Mouse (Mus musculus) MEL (cell line): ENCODE data around the gene Glt8d2. TPM values are rescaled to one million over a fixed set of nuclear protein-coding genes. Genes with fewer than 3 reads are reported as not detected.

ENCODE experiments used
- DNase-seq: peaks from one replicate; pipeline ENCODE4 v3.0.0; 2011; ENCODE audit warnings: low read depth, low spot score
- H3K27ac ChIP-seq: 2 replicates; pipeline ENCODE4 v1.5.1; 2012; ENCODE audit warnings: low read depth, mild to moderate bottlenecking, control low read depth, low read length, moderate library complexity; ENCODE audit not compliant: control insufficient read depth
- H3K27me3 ChIP-seq, 2 experiments: fragments of 150-350 bp in 1 of 2; sonication (generic) in 1 of 2; 2 replicates each; pipeline ENCODE4 v1.6.1; 2012; ENCODE audit warnings: low read length in 2 of 2, mild to moderate bottlenecking in 2 of 2, improper control_type of control experiment in 1 of 2, moderate library complexity in 1 of 2; ENCODE audit not compliant: insufficient read depth in 2 of 2, control insufficient read depth in 1 of 2
- H3K36me3 ChIP-seq, 2 experiments: 2 replicates each; pipeline ENCODE4 v1.6.1; 2012 to 2014; ENCODE audit warnings: low read length in 2 of 2, improper control_type of control experiment in 1 of 2, inconsistent platforms in 1 of 2, mild to moderate bottlenecking in 1 of 2; ENCODE audit not compliant: insufficient read depth in 2 of 2, control insufficient read depth in 1 of 2
- H3K4me1 ChIP-seq, 2 experiments: fragments of 150-350 bp in 1 of 2; sonication (generic) in 1 of 2; 2 replicates each; pipeline ENCODE4 v1.6.1; 2012; ENCODE audit warnings: low read length in 2 of 2, improper control_type of control experiment in 1 of 2, mild to moderate bottlenecking in 1 of 2; ENCODE audit not compliant: insufficient read depth in 2 of 2, control insufficient read depth in 1 of 2
- H3K4me3 ChIP-seq, 2 experiments: fragments of 150-350 bp in 1 of 2; sonication (generic) in 1 of 2; 2 replicates each; pipeline ENCODE4 v1.5.1; 2012; ENCODE audit warnings: low read depth in 2 of 2, low read length in 2 of 2, mild to moderate bottlenecking in 2 of 2, moderate library complexity in 2 of 2, control low read depth in 1 of 2, improper control_type of control experiment in 1 of 2; ENCODE audit not compliant: control insufficient read depth in 1 of 2, insufficient read depth in 1 of 2
- H3K79me2 ChIP-seq: 2 replicates; pipeline ENCODE4 v1.6.1; 2012; ENCODE audit warnings: mild to moderate bottlenecking, low read length, moderate library complexity; ENCODE audit not compliant: control insufficient read depth, poor library complexity, insufficient read depth
- H3K9ac ChIP-seq: 2 replicates; pipeline ENCODE4 v1.6.1; 2012; ENCODE audit warnings: low read depth, mild to moderate bottlenecking, control low read depth, low read length, moderate library complexity; ENCODE audit not compliant: control insufficient read depth, poor library complexity, severe bottlenecking
- H3K9me3 ChIP-seq: fragments of 150-350 bp; sonication (generic); replicated peaks from 2 replicates; pipeline ENCODE4 v1.6.1; 2012; ENCODE audit warnings: mild to moderate bottlenecking, low read length, improper control_type of control experiment, moderate library complexity; ENCODE audit not compliant: insufficient read depth
- BHLHE40 ChIP-seq: IDR thresholded peaks from 2 replicates; pipeline ENCODE4 v1.6.1; 2012; ENCODE audit warnings: low read depth, mild to moderate bottlenecking, inconsistent platforms, low read length, improper control_type of control experiment, borderline replicate concordance
- CHD1 ChIP-seq: IDR thresholded peaks from 2 replicates; pipeline ENCODE4 v1.6.1; 2012; ENCODE audit warnings: low read depth, mild to moderate bottlenecking, inconsistent platforms, low read length, improper control_type of control experiment
- CTCF ChIP-seq, 3 experiments: IDR thresholded peaks in 2 of 3; conservative IDR thresholded peaks in 1 of 3; 2 replicates each; pipeline ENCODE4 v1.5.1; 2011 to 2012; ENCODE audit warnings: low read length in 3 of 3, low read depth in 2 of 3, mild to moderate bottlenecking in 2 of 3, improper control_type of control experiment in 1 of 3, inconsistent platforms in 1 of 3, mixed read lengths in 1 of 3, moderate library complexity in 1 of 3; ENCODE audit not compliant: control insufficient read depth in 1 of 3, insufficient read depth in 1 of 3, poor library complexity in 1 of 3, severe bottlenecking in 1 of 3
- E2F4 ChIP-seq: IDR thresholded peaks from 2 replicates; pipeline ENCODE4 v1.6.1; 2011; ENCODE audit warnings: low read depth, low read length, improper control_type of control experiment, borderline replicate concordance
- ELF1 ChIP-seq: IDR thresholded peaks from 2 replicates; pipeline ENCODE4 v1.6.1; 2014; ENCODE audit warnings: low read depth, mild to moderate bottlenecking, inconsistent platforms, low read length, improper control_type of control experiment, moderate library complexity
- ETS1 ChIP-seq: IDR thresholded peaks from 2 replicates; pipeline ENCODE4 v1.6.1; 2012; ENCODE audit warnings: low read depth, mild to moderate bottlenecking, inconsistent platforms, low read length, improper control_type of control experiment, moderate library complexity
- GABPA ChIP-seq: IDR thresholded peaks from 2 replicates; pipeline ENCODE4 v1.6.1; 2012; ENCODE audit warnings: low read depth, mild to moderate bottlenecking, inconsistent platforms, low read length, improper control_type of control experiment, moderate library complexity
- GATA1 ChIP-seq: IDR thresholded peaks from 2 replicates; pipeline ENCODE4 v1.6.1; 2011; ENCODE audit warnings: low read depth, low read length, improper control_type of control experiment
- HCFC1 ChIP-seq: IDR thresholded peaks from 2 replicates; pipeline ENCODE4 v1.6.1; 2012; ENCODE audit warnings: low read depth, mild to moderate bottlenecking, inconsistent platforms, low read length, improper control_type of control experiment, moderate library complexity
- JUND ChIP-seq: IDR thresholded peaks from 2 replicates; pipeline ENCODE4 v1.6.1; 2011; ENCODE audit warnings: low read depth, mild to moderate bottlenecking, improper control_type of control experiment, low read length
- KAT2A ChIP-seq: conservative IDR thresholded peaks from 2 replicates; pipeline ENCODE4 v1.6.1; 2012; ENCODE audit warnings: low read depth, low read length, improper control_type of control experiment, inconsistent platforms
- MAX ChIP-seq: IDR thresholded peaks from 2 replicates; pipeline ENCODE4 v1.6.1; 2011; ENCODE audit warnings: low read length, improper control_type of control experiment
- MAZ ChIP-seq: IDR thresholded peaks from 2 replicates; pipeline ENCODE4 v1.6.1; 2012; ENCODE audit warnings: low read depth, mild to moderate bottlenecking, inconsistent platforms, low read length, improper control_type of control experiment
- MEF2A ChIP-seq: IDR thresholded peaks from 2 replicates; pipeline ENCODE4 v1.6.1; 2014; ENCODE audit warnings: low read depth, mild to moderate bottlenecking, inconsistent platforms, low read length, improper control_type of control experiment; ENCODE audit not compliant: poor library complexity, insufficient replicate concordance, severe bottlenecking; ENCODE audit errors: extremely low read depth
- MXI1 ChIP-seq: IDR thresholded peaks from 2 replicates; pipeline ENCODE4 v1.6.1; 2011; ENCODE audit warnings: mild to moderate bottlenecking, low read depth, low read length, improper control_type of control experiment
- NRF1 ChIP-seq: IDR thresholded peaks from 2 replicates; pipeline ENCODE4 v1.6.1; 2014; ENCODE audit warnings: low read depth, mild to moderate bottlenecking, inconsistent platforms, low read length, improper control_type of control experiment, moderate library complexity; ENCODE audit not compliant: poor library complexity, insufficient read depth, severe bottlenecking
- POLR2A ChIP-seq, 2 experiments: IDR thresholded peaks; 2 replicates each; pipeline ENCODE4 v1.6.1; 2011 to 2012; ENCODE audit warnings: low read length in 2 of 2, mild to moderate bottlenecking in 2 of 2, control low read depth in 1 of 2, improper control_type of control experiment in 1 of 2, low read depth in 1 of 2, moderate library complexity in 1 of 2; ENCODE audit not compliant: control insufficient read depth in 1 of 2, insufficient read depth in 1 of 2, poor library complexity in 1 of 2
- POLR2AphosphoS2 ChIP-seq: IDR thresholded peaks from 2 replicates; pipeline ENCODE4 v1.6.1; 2011; ENCODE audit warnings: low read length, improper control_type of control experiment
- POLR2AphosphoS5 ChIP-seq: IDR thresholded peaks from 2 replicates; pipeline ENCODE4 v1.6.1; 2012; ENCODE audit warnings: low read depth, borderline replicate concordance, mild to moderate bottlenecking, inconsistent platforms, low read length, moderate library complexity, mixed read lengths
- RAD21 ChIP-seq: IDR thresholded peaks from 2 replicates; pipeline ENCODE4 v1.6.1; 2011; ENCODE audit warnings: mild to moderate bottlenecking, low read depth, low read length, improper control_type of control experiment
- RCOR1 ChIP-seq: IDR thresholded peaks from 2 replicates; pipeline ENCODE4 v1.6.1; 2012; ENCODE audit warnings: low read depth, mild to moderate bottlenecking, inconsistent platforms, low read length, improper control_type of control experiment
- SIN3A ChIP-seq: IDR thresholded peaks from 2 replicates; pipeline ENCODE4 v1.6.1; 2012; ENCODE audit warnings: low read length, improper control_type of control experiment, inconsistent platforms
- SMC3 ChIP-seq: IDR thresholded peaks from 2 replicates; pipeline ENCODE4 v1.6.1; 2011; ENCODE audit warnings: low read depth, low read length, improper control_type of control experiment
- TAL1 ChIP-seq: IDR thresholded peaks from 2 replicates; pipeline ENCODE4 v1.6.1; 2012; ENCODE audit warnings: mild to moderate bottlenecking, inconsistent platforms, low read length, moderate library complexity, mixed read lengths
- TBP ChIP-seq: IDR thresholded peaks from 2 replicates; pipeline ENCODE4 v1.8.0; 2011; ENCODE audit warnings: low read depth, low read length, improper control_type of control experiment
- TCF12 ChIP-seq: IDR thresholded peaks from 2 replicates; pipeline ENCODE4 v1.6.1; 2014; ENCODE audit warnings: low read depth, mild to moderate bottlenecking, inconsistent platforms, low read length, improper control_type of control experiment, moderate library complexity
- UBTF ChIP-seq: IDR thresholded peaks from 2 replicates; pipeline ENCODE4 v1.6.1; 2012; ENCODE audit warnings: low read depth, mild to moderate bottlenecking, inconsistent platforms, low read length, improper control_type of control experiment, moderate library complexity, borderline replicate concordance; ENCODE audit not compliant: insufficient read depth
- USF1 ChIP-seq: IDR thresholded peaks from 2 replicates; pipeline ENCODE4 v1.6.1; 2014; ENCODE audit warnings: low read depth, mild to moderate bottlenecking, inconsistent platforms, low read length, improper control_type of control experiment, moderate library complexity
- ZC3H11A ChIP-seq: IDR thresholded peaks from 2 replicates; pipeline ENCODE4 v1.6.1; 2012; ENCODE audit warnings: low read depth, mild to moderate bottlenecking, inconsistent platforms, low read length, improper control_type of control experiment
- ZKSCAN1 ChIP-seq: IDR thresholded peaks from 2 replicates; pipeline ENCODE4 v1.6.1; 2012; ENCODE audit warnings: low read depth, mild to moderate bottlenecking, inconsistent platforms, low read length, improper control_type of control experiment, moderate library complexity
- ZMIZ1 ChIP-seq: IDR thresholded peaks from 2 replicates; pipeline ENCODE4 v1.6.1; 2012; ENCODE audit warnings: low read depth, mild to moderate bottlenecking, inconsistent platforms, low read length, improper control_type of control experiment, moderate library complexity
- ZNF384 ChIP-seq: IDR thresholded peaks from 2 replicates; pipeline ENCODE4 v1.6.1; 2012; ENCODE audit warnings: low read depth, mild to moderate bottlenecking, inconsistent platforms, low read length, improper control_type of control experiment
- polyA plus RNA-seq, 2 experiments: library from polyadenylated mRNA; stranded (reverse) in 1 of 2; unstranded in 1 of 2; fragments of >175 nt in 1 of 2; fragments of >200 nt in 1 of 2; gene quantifications; 2 replicates each; pipeline versions ENCODE4 v1.2.1 to v1.2.4; 2012; ENCODE audit warnings: low replicate concordance in 2 of 2, low read depth in 1 of 2; ENCODE audit not compliant: insufficient read length in 2 of 2, insufficient read depth in 1 of 2, missing spikeins in 1 of 2
- total RNA-seq: library from RNA; depleted of rRNA; stranded (reverse); fragments of 300-350 nt; gene quantifications from 2 replicates; pipeline ENCODE4 v1.2.3, GENCODE M21; 2012

Gene Glt8d2
- total and polyA plus RNA-seq, 3 experiments, result 0.15 to 0.54 TPM; not detected in 1

DNA sequence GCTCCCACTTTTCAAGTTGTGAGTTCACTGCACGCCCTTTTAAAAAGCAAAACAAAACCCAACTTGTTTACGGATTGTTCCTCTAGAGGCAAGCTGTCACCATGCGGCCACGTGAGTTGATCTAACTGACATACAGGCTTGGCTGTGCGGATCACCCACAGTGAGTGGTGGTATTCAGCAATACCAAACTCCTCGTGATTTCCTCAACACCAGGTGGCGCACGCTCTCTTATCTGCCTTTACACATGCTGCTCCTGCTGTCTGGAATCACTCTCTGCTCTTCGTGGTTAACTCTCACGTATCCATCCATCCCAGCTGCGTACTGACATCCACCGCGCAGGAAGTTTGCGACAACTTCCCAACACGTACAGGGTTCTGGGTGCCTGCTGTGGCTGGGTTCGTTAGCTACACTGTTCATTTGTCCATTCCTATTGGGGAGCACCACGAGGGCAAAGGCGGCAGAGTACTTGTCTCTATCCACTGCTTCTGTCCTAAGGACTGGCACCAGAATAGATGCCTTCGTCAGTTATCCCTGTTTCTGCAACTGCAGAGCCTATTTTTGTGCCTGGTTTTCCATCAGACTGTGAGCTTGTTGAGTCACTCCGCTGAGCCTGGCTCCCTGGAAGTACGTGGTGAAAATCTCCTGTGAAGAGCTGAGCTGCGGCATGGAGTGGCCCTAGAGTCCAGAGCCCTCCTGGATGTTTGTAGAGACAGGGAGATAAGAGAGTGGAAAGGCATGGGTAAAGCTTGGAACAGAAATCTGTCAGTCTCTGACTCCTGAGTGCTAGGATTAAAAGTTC is 23.8 kb downstream of the Glt8d2 start (continued):
- TF ChIP-seq POLR2A (IDR thresholded peaks at IDR 0.05; ENCODE audit: control insufficient read depth in 1 of 2, insufficient read depth in 1 of 2, low read depth in 1 of 2, low read length in 2 of 2, poor library complexity in 1 of 2), result 0 out of 4 replicates have a peak, but pooled peaks of 1 of the 2 experiments have one; percentile 30
- peak; percentile 94 for TF ChIP-seq MAX
- no peak for TF ChIP-seq TBP
- peak; percentile 90 for TF ChIP-seq ZC3H11A
- TF ChIP-seq, all 39 proteins: peak for 16

GRCm38 (mm10) chr10:82665951-82666350 is 24.5 kb downstream of the Glt8d2 start:
- Histone ChIP-seq H3K36me3 (no peaks in the 10 kb centered on the region), H3K9ac (peak overlapping the region; percentile 70)
- DNase-seq, result peak; percentile 37
- peak; percentile 52 for TF ChIP-seq SMC3
- no peak for TF ChIP-seq CHD1
- TF ChIP-seq POLR2AphosphoS5, result no peak
- no peak for TF ChIP-seq POLR2AphosphoS2
- no peak for TF ChIP-seq JUND
- TF ChIP-seq SIN3A, result no peak
- TF ChIP-seq GATA1, result no peak
- no peak for TF ChIP-seq MAX
- TF ChIP-seq HCFC1, result no peak
- TF ChIP-seq GABPA, result no peak
- TF ChIP-seq RCOR1, result no peak
- TF ChIP-seq MEF2A, result no peak
- TF ChIP-seq USF1, result no peak
- TF ChIP-seq RAD21, result peak; percentile 41
- TF ChIP-seq ZMIZ1, result no peak
- TF ChIP-seq TBP, result peak; percentile 33; the same call in 1 of the 2 replicates
- no peak for TF ChIP-seq ETS1
- no peak for TF ChIP-seq NRF1
- no peak for TF ChIP-seq BHLHE40
- no peak for TF ChIP-seq MAZ
- TF ChIP-seq ZC3H11A, result peak; percentile 32; the same call in 1 of the 2 replicates
- no peak for TF ChIP-seq E2F4
- no peak for TF ChIP-seq ZNF384
- TF ChIP-seq TAL1, result no peak
- no peak for TF ChIP-seq KAT2A
- no peak for TF ChIP-seq ZKSCAN1
- TF ChIP-seq POLR2A (IDR thresholded peaks at IDR 0.05; ENCODE audit: control insufficient read depth in 1 of 2, insufficient read depth in 1 of 2, low read depth in 1 of 2, low read length in 2 of 2, poor library complexity in 1 of 2), result no peak
- TF ChIP-seq MXI1, result no peak
- TF ChIP-seq CTCF (IDR thresholded peaks at IDR 0.05 in 2 of 3, conservative IDR thresholded peaks at IDR 0.05 in 1 of 3; ENCODE audit: control insufficient read depth in 1 of 3, insufficient read depth in 1 of 3, low read depth in 2 of 3, low read length in 3 of 3, poor library complexity in 1 of 3, severe bottlenecking in 1 of 3), result peak in 2 of 3 experiments; percentile 30 to 55; a peak in 4 of 6 replicates
- no peak for TF ChIP-seq TCF12
- no peak for TF ChIP-seq ELF1
- no peak for TF ChIP-seq UBTF

More at GRCm38 (mm10) chr10:82665951-82666350, 24.5 kb downstream of the Glt8d2 start:
- H3K27ac ChIP-seq, result no peak overlapping the region
- H3K27me3 ChIP-seq, result no peaks in the 10 kb centered on the region
- 0 out of 4 replicates have a peak, but pooled peaks cover 0 to 2% of the 10 kb centered on the region in 2 experiments for H3K4me1 ChIP-seq
- H3K79me2 ChIP-seq, result no peaks in the 10 kb centered on the region; the same call in 1 of the 2 replicates
- peak overlapping the region; percentile 57 to 65 for H3K4me3 ChIP-seq
- no peaks in the 10 kb centered on the region for H3K9me3 ChIP-seq
